Mouse (Mus musculus) intestine, postnatal 0 days (tissue): ENCODE measurements around the gene Cand1. TPM values are rescaled to one million over a fixed set of nuclear protein-coding genes. Genes with fewer than 3 reads are reported as not detected.
A peak's percentile ranks its signal among the peaks of the same experiment; 100 is the strongest.

Experiments used
- ATAC-seq: fragments of 200-750 bp; cut with Nextera tagmentation; 2 replicates; pipeline ENCODE4 v1.8.0; 2017; ENCODE audit warnings: mild to moderate bottlenecking, moderate TSS enrichment, moderate library complexity
- H3K27ac ChIP-seq: fragments of 300-500 bp; sonication (generic); 2 replicates; pipeline ENCODE4 v1.5.1; 2014; ENCODE audit warnings: mild to moderate bottlenecking, low read depth, low read length, moderate library complexity
- H3K27me3 ChIP-seq: fragments of 300-500 bp; sonication (generic); replicated peaks from 2 replicates; pipeline ENCODE4 v1.6.1; 2014; ENCODE audit warnings: low read length, mixed read lengths; ENCODE audit not compliant: control insufficient read depth, insufficient read depth
- H3K36me3 ChIP-seq: fragments of 300-500 bp; sonication (generic); 2 replicates; pipeline ENCODE4 v1.6.1; 2014; ENCODE audit warnings: mild to moderate bottlenecking, moderate library complexity; ENCODE audit not compliant: control insufficient read depth, insufficient read depth
- H3K4me1 ChIP-seq: fragments of 300-500 bp; sonication (generic); replicated peaks from 2 replicates; pipeline ENCODE4 v1.6.1; 2014; ENCODE audit warnings: antibody characterized with exemption, low read length, mixed read lengths; ENCODE audit not compliant: control insufficient read depth, insufficient read depth
- H3K4me2 ChIP-seq: fragments of 300-500 bp; sonication (generic); replicated peaks from 2 replicates; pipeline ENCODE4 v1.6.1; 2014; ENCODE audit warnings: low read depth, mild to moderate bottlenecking, moderate library complexity
- H3K4me3 ChIP-seq: fragments of 300-500 bp; sonication (generic); 2 replicates; pipeline ENCODE4 v1.5.1; 2014; ENCODE audit warnings: low read depth, low read length
- H3K9ac ChIP-seq: fragments of 300-500 bp; sonication (generic); 2 replicates; pipeline ENCODE4 v1.6.1; 2014; ENCODE audit warnings: mild to moderate bottlenecking, low read depth, low read length
- H3K9me3 ChIP-seq: fragments of 300-500 bp; sonication (generic); 2 replicates; pipeline ENCODE4 v1.6.1; 2016; ENCODE audit warnings: mixed run types; ENCODE audit not compliant: control insufficient read depth
- CTCF ChIP-seq: sonication (generic); IDR thresholded peaks from 2 replicates; pipeline ENCODE4 v1.5.1; 2016; ENCODE audit warnings: low read depth, mild to moderate bottlenecking, control low read depth, antibody characterized with exemption, moderate library complexity
- WGBS: fragments of 180-500 bp; shearing (Covaris S2); extraction: QIAGEN DNeasy Blood & Tissue Kit; methylation state at CpG from one replicate; pipeline ENCODE4 v1.1.7; 2014; 5-methylcytosine and 5-hydroxymethylcytosine counted together
- polyA plus RNA-seq: library from polyadenylated mRNA; unstranded; fragments of >200 nt; fragmentation: Nextera tagmentation; extraction: Ambion mirVana; gene quantifications from 2 replicates; pipeline ENCODE4 v1.2.1, GENCODE M21; 2015

Cand1 gene
- polyA plus RNA-seq, 1 experiment from 2014 or later = 13.6 TPM

DNA sequence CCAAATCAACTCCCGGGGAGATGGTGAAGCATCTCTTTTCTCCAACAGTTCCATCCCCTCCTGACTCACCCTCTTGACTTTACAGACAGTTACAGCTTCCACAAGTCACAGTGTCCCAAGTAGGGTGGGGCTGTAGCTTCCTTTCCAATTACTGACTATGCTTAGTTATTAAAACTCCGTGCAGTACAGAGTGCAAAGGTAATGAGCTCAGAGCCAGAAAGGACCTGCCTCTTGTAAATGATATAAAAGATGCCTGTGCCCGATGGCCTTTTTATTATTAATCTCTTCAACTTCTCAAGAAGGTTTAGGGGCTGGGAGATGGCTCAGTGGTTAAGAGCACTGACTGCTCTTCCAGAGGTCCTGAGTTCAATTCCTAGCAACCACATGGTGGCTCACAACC, 70.2 kb downstream of the Cand1 start:
- no peaks in the 10 kb centered on the region for H3K4me1 ChIP-seq
- no peaks in the 10 kb centered on the region for H3K27me3 ChIP-seq
- H3K36me3 ChIP-seq = no peaks in the 10 kb centered on the region
- H3K9me3 ChIP-seq = no peaks in the 10 kb centered on the region
- no peak overlapping the region for H3K9ac ChIP-seq
- no peak overlapping the region for H3K4me2 ChIP-seq
- 69% methylated on average over 3 of the region's 3 CpGs for WGBS
- ATAC-seq = no peak
- no peak for TF ChIP-seq CTCF
- no peak overlapping the region for H3K4me3 ChIP-seq
- no peak overlapping the region for H3K27ac ChIP-seq

DNA sequence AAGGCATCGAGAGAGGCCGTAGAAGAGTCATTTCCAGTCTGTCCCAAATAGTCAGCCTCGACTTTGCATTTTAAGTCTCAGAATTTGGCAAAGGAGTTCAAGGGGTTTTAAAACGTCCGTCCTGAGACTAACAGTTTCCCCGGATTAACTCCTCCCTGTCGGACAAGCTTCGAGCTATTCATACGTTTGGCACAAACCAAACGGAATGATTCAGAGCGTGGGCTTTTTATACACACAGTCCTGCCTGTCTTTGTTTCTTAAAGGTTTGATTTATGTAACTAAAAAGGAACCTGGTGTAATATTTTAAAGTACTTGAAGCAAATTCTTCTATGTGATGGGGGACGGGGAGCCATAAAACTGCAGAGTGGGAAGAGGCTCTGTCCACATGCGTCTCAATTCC, 70.6 kb downstream of the Cand1 start:
- WGBS = 77% methylated on average over 13 of the region's 13 CpGs
- no peaks in the 10 kb centered on the region for H3K4me1 ChIP-seq
- no peak overlapping the region for H3K9ac ChIP-seq
- H3K9me3 ChIP-seq = no peaks in the 10 kb centered on the region
- H3K4me3 ChIP-seq = no peak overlapping the region
- TF ChIP-seq CTCF = no peak
- ATAC-seq = no peak
- H3K27ac ChIP-seq = no peak overlapping the region
- H3K4me2 ChIP-seq = no peak overlapping the region
- no peaks in the 10 kb centered on the region for H3K27me3 ChIP-seq
- no peaks in the 10 kb centered on the region for H3K36me3 ChIP-seq

DNA sequence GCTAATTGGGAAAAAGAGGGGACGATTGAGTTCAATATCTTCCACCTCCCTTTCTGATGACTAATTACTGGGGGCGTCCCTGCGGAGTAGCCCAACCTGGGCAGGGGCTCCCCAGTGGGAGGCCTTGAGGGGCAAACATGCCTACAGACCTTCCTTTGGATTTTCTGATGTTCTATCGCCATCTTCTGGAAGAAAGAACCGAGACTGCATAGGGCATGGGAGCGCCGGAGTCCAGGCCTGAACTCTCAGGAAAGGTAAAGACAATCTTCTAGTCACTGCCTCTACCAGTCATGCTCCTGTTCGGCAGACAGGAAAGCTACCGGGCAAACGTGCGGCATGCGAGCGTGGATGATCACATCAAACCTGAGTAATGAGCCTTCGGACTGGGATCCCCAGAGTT, 71.1 kb downstream of the Cand1 start:
- ATAC-seq = no peak
- Histone ChIP-seq H3K4me1 (no peaks in the 10 kb centered on the region), H3K4me3 (no peak overlapping the region), H3K4me2 (no peak overlapping the region), H3K27me3 (no peaks in the 10 kb centered on the region), H3K9ac (no peak overlapping the region), H3K27ac (no peak overlapping the region), H3K9me3 (no peaks in the 10 kb centered on the region), H3K36me3 (no peaks in the 10 kb centered on the region)
- peak; percentile 63 for TF ChIP-seq CTCF
- 36% methylated on average over 14 of the region's 14 CpGs for WGBS

DNA sequence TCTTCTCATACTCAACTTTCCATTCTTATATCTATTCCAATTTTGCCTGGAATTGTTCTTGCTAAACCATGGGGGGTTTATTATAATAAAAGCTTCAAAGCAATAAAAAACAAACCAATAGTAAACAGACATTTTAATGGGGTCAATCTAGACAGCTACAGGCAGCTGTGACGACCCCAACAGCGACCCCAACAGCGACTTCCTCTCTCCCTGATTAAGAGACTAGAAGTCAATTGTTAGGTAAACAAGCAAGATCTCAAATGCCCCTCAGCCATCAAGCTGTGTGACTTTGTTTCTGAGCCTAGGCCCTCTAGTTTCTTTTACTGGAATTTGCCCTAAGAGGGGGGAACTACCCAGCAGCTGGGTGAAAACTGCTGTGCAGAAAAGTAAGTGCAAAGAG, 72.0 kb downstream of the Cand1 start:
- 34% methylated on average over 3 of the region's 3 CpGs for WGBS
- TF ChIP-seq CTCF = no peak
- Histone ChIP-seq H3K27ac (no peak overlapping the region), H3K27me3 (no peaks in the 10 kb centered on the region), H3K4me1 (no peaks in the 10 kb centered on the region), H3K4me3 (no peak overlapping the region), H3K9me3 (no peaks in the 10 kb centered on the region), H3K4me2 (no peak overlapping the region), H3K9ac (no peak overlapping the region), H3K36me3 (no peaks in the 10 kb centered on the region)
- ATAC-seq = no peak

DNA sequence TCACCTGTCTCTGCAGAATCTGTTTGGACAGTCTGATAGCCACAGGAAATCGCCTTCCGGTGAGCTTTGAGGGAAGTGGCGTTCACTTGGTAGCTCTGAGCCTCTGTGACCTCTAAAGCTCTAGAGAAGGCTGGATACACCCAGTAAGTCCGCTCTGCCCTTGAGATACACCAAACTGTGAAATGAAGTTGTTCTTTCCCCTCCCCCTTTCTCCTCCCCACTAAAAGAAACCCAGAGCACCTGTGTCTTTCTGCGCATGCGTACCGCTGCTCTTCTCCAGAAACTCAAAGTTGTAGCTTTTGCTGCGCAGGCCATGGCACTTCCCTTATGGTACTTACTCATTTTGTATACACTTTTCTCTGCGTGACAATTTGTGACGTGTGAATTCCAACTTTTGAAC, 74.8 kb downstream of the Cand1 start:
- TF ChIP-seq CTCF = no peak
- Histone ChIP-seq H3K4me2 (no peak overlapping the region), H3K4me1 (no peaks in the 10 kb centered on the region), H3K27ac (no peak overlapping the region), H3K27me3 (no peaks in the 10 kb centered on the region), H3K36me3 (no peaks in the 10 kb centered on the region), H3K9ac (no peak overlapping the region), H3K9me3 (no peaks in the 10 kb centered on the region), H3K4me3 (no peak overlapping the region)
- 86% methylated on average over 10 of the region's 10 CpGs for WGBS
- no peak for ATAC-seq

DNA sequence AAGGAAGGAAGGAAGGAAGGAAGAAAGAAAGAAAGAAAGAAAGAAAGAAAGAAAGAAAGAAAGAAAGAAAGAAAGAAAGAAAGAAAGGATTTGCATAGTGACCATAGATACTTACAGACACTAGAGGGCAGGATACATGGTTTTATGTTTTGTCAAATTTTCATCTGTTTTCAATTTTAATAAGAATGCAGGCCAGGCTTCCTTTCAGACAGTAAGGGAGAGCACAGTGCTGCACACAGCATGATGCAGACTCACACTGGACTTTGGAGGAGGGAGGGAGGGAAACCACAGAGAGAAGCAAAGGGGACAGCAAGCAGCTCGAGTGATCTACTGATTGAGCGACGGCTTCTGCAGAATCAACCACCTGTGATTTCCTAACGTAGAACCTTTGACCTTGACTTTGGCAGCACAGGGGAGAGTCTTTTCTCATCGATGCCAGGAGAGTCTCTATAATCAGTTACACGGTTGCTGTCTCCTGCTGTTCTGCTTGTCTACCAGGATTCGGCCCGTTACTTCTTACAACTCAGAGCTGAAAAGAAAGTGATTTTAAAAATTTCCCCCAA, 78.0 kb downstream of the Cand1 start:
- WGBS = 60% methylated on average over 8 of the region's 8 CpGs
- Histone ChIP-seq H3K4me1 (no peaks in the 10 kb centered on the region), H3K27me3 (no peaks in the 10 kb centered on the region), H3K9ac (no peak overlapping the region), H3K27ac (no peak overlapping the region), H3K4me3 (no peak overlapping the region), H3K9me3 (no peaks in the 10 kb centered on the region), H3K36me3 (no peaks in the 10 kb centered on the region), H3K4me2 (0 out of 2 replicates have a peak overlapping the region, but pooled peaks have one; percentile 30)
- ATAC-seq = no peak
- peak; percentile 48 for TF ChIP-seq CTCF

DNA sequence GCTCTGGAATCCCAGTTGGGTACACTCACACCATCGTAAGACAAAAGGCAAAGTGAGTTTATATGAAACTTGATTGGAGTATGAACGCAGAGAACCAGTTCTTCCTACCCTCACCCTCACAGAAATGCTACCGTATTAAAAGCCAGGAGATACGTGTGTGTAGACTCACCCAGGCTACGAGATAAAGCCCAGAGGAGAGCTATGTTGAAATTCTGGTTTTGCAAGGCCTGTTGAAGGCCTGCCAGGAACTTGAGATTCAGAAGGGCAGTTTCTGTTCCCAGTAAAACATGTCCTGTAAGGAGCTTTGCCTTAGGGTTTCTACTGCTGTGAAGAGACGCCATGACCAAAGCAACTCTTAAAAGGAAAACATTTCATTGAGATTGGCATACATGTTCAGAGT, 79.7 kb downstream of the Cand1 start:
- no peak for ATAC-seq
- no peak overlapping the region for H3K4me3 ChIP-seq
- H3K4me1 ChIP-seq = no peaks in the 10 kb centered on the region
- no peaks in the 10 kb centered on the region for H3K27me3 ChIP-seq
- 63% methylated on average over 6 of the region's 6 CpGs for WGBS
- no peak overlapping the region for H3K9ac ChIP-seq
- H3K27ac ChIP-seq = no peak overlapping the region
- no peak overlapping the region for H3K4me2 ChIP-seq
- H3K9me3 ChIP-seq = no peaks in the 10 kb centered on the region
- H3K36me3 ChIP-seq = no peaks in the 10 kb centered on the region
- TF ChIP-seq CTCF = no peak
